Mouse (Mus musculus): ENCODE measurements around the gene Slc25a17.

Gene Slc25a17

GRCm38 (mm10) chr15:81355146-81355761 lies 5.4 kb downstream of the Slc25a17 start:
- in situ Hi-C loops (cut with MboI) = no loop called here

DNA sequence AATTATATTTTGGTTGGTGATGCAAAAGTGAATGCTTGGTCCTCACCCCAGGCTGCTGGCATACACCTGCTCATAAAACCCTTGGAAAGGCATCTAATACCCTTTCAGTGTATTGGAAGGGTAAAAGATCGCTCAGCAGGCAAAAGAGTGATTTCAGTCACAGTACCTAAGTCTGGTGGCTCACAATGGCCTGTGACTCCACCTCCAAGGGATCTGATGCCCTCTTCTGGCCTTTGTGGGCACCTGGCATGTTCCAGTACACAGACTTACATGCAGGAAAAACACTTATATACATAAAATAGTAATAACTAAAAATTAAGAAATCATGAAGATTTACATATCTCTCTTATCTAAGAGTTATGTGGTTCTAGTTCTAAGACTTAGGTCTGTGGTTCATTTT lies 8.0 kb downstream of the Slc25a17 start:
- in situ Hi-C loops (cut with MboI) = no loop called here

- in situ Hi-C loops (cut with MboI) = no loop called here
These were observed 10.2 kb downstream of the Slc25a17 start for GRCm38 (mm10) chr15:81350401-81350800.

GRCm38 (mm10) chr15:81348366-81348765 lies 12.2 kb downstream of the Slc25a17 start:
- in situ Hi-C loops (cut with MboI) = no loop called here

GRCm38 (mm10) chr15:81347466-81347865 lies 13.1 kb downstream of the Slc25a17 start:
- in situ Hi-C loops (cut with MboI) = no loop called here

- in situ Hi-C loops (cut with MboI) = no loop called here
These were observed 19.2 kb downstream of the Slc25a17 start for GRCm38 (mm10) chr15:81341426-81341825.

- in situ Hi-C loops (cut with MboI) = no loop called here
These were observed 21.5 kb downstream of the Slc25a17 start for GRCm38 (mm10) chr15:81339158-81339557.

DNA sequence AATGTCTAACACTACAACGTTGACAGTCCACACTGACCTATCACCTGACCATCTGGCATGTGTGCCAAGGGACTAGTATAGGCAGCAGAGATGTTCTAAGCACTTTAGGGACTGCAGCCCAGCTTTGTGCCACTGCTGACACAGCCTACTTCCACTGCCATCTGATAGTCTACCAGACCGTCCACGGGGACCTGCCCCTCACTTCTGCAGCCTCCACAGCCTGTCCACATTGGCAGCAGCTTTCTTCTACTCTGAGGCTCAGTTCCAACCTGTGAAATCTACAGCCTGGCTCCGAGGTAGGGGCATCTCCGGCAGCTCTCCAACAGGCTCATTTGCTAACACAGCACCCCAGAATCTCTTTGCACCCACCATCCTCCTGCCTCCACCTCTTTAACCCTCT lies 24.1 kb downstream of the Slc25a17 start:
- in situ Hi-C loops (cut with MboI) = no loop called here

DNA sequence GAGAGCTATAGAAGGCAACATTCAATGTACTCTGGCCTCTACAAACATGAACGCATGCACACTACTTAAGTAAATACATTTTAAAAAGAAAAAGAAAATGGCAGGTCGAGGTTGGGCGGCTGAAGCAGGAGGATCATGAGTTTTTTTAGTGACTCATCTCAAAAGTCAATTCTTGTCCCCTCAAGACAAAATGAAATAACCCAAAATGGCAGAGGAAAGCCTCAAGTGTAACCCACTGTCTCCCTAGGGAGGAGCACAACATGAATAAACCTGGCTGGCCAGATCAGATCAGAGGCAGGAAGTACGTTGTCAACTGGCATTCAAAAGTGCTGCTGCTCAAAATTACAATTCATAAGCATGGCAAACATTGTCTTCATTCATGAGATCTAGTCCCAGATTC lies 28.1 kb downstream of the Slc25a17 start:
- in situ Hi-C loops (cut with MboI) = no loop called here

DNA sequence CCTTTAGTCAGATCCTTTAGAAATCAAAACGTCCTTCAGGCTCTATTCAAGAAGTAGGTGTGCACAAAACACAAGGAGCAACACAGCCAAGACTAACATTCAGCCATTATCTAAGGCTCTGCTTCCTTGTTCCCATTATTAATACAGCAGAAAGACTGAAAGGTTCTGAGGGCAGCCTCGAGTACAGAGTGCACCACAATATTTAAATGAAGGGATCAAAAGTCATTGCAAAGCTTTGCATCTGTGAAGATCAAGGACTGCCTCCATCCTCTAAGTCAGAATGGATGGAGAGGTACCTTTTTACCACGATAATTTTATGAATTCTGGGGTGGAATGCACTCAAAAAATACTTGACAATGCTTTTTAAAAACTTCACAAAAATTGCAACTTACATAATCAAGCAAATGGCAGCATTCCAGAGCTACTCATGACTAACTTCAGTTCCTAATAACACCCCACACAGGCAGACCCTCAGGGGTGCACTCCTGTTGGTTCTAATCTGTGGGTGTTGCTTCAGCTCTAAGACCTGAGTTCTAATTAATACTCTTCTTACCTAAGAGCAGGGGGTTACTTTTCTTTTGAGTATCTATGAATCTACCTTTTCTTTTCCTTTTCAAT lies 29.7 kb downstream of the Slc25a17 start:
- in situ Hi-C loops (cut with MboI) = no loop called here

DNA sequence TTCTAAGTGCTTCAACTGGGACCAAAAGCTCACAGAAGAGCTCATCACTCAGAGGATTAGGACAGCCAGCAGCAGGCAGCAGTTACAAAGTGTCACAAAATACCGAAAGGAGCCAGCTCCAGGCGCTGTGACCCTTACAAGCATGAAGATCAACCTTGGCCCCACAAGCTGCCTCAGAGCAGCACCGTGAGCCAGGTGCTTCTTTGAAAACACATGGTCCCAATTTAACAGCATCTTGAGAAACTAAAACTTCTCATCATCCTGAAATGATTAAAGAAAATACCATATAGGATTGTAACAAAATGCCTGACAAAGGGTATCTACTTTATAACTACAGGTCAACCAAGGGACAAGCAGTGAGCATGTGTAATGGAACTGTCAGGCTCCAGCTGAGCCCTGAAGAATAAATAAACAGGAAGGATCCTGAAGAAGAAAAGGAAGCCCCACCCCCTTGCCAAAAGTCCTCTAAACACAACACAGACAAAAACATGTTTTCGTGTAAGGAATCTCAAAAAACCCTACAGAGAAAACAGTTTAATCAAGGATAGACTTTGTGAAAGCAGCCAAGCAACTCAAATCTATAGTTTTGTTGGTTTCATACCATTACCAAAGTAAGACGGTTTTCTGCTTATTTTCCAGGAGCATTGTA lies 30.8 kb downstream of the Slc25a17 start:
- in situ Hi-C loops (cut with MboI) = no loop called here

GRCm38 (mm10) chr15:81327501-81327900 lies 33.1 kb downstream of the Slc25a17 start:
- in situ Hi-C loops (cut with MboI) = no loop called here

DNA sequence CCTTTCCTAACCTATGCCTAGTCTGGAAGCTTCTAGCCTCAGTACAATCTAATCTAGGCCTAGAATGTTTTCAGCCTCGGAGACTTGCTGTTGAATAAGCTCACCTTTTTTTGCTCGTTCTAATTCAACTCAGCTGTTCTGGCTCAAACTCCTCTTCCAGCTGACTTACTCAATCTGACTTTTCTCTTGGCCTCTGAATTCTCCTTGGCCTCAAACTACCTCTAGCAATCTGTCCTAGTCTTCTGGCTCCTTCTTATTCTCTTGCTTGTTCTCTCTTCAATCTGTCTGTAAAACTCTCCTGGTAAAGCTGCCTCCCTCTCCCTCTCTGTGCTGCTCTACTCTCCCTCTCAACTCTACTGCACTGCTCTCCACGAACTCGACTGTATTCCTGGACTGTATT lies 35.6 kb downstream of the Slc25a17 start:
- in situ Hi-C loops (cut with MboI) = no loop called here

DNA sequence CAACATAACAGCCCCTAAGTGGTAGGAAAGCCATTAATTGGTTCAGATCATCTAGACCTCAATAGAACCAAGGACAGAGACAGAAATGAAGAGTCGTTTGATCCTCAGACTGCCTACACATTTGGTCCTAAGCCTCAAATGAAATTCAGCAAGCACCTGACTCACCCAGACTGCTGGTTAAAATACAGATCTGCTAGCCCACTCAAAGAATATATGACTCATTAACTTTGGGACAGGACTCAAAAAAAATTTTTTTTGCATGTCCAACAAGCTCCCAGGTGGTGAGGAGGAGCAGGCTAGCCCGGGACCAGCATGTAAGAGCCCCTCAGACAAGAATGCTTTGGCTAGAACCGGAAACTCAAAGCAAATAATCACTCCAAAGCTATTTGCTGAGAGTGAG lies 40.5 kb downstream of the Slc25a17 start:
- in situ Hi-C loops (cut with MboI) = no loop called here

- in situ Hi-C loops (cut with MboI) = no loop called here
These were observed 41.1 kb downstream of the Slc25a17 start for GRCm38 (mm10) chr15:81319462-81319861.

DNA sequence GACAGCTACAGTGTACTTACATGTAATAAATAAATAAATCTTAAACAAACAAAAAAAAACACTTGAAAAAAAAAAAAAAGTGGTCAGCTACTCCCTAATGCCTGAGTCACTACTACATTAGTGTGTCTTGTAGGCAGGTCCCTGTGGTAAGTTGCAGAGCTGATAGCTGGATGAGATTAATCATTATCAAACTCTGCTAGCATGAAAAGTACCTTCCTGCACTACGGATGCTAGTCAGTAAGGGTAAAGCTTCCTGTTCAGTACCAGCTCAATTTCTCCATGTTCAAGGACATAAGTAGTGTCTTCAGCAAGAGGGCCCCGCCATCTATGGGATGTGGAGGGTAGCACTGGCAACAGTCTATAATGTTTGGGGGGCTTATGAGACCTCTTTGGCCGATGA lies 46.7 kb downstream of the Slc25a17 start:
- in situ Hi-C loops (cut with MboI) = no loop called here

DNA sequence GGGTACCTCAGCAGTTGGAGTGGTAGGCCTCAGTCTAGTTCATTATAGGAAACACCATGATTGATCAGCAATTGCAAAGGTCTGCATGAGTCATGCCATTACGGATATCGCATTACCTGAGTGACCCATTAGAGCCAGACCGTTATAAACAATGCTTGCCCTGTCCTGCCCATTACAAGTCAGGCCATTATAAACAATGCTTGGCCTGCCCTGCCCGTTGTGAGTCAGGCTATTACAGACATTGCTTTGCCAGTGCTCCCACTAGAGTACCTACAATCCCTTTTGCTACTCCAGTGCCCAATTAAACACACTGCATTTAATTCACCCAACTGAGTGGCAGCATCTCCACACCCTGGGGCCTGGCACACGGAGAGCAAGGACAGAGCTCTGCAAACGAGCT lies 49.6 kb downstream of the Slc25a17 start:
- in situ Hi-C loops (cut with MboI) = no loop called here

DNA sequence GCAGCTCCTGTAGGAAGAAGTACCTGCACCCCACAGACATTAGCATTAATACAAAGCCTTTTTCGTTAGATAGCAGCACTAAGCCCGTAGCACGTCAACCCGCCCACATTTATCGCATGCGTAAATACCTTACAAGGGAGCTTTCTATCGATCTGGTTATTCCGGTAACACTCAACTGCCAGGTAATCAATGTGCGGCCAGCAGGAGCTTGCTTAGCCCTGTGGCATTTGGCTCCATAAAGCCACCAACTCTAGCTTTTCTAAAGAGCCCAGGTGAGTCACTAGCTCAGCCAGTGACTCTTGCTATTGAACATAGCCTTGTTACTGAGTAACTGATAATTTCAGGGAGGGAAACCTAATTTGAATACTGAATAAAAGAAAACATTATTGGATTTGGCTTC lies 50.3 kb downstream of the Slc25a17 start:
- in situ Hi-C loops (cut with MboI) = no loop called here

- in situ Hi-C loops (cut with MboI) = no loop called here
These were observed 52.6 kb downstream of the Slc25a17 start for GRCm38 (mm10) chr15:81308038-81308437.

DNA sequence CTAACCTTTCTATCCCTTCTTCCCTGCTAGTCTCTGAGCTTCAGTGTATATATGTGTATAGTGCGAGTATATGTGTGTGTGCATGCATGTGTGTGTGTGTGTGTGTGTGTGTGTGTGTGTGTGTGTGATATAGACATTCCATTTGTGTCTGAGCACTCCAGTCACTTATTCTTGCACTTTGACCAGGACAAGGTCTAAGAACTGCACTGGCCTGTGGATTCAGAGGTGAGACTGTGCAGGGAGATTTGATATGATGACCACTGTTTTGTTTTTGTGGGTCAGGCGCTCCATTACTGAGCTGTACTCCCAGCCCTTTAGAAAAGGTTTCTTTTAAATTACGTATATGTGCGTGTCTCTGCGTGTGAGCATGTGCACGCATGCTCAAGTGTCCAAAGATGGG lies 54.1 kb downstream of the Slc25a17 start:
- in situ Hi-C loops (cut with MboI) = no loop called here

DNA sequence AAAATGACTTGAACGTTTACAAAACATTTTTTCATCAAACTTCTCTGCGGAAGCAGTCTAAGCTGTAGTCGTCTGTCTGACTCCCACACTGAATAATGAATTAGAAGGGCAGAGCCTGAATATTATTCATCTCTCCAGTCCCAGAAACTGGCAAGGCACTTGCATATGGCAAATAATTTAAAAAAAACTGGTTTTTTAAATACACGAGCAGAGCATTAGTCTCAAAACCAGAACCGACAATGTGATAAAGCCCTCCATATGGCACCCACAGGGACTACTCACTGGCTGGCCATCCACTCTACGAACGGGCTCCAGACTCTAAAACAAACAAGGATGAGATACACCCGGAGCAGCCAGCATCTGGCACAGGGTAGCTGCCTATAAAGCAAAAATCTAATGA lies 55.6 kb downstream of the Slc25a17 start:
- in situ Hi-C loops (cut with MboI) = no loop called here

DNA sequence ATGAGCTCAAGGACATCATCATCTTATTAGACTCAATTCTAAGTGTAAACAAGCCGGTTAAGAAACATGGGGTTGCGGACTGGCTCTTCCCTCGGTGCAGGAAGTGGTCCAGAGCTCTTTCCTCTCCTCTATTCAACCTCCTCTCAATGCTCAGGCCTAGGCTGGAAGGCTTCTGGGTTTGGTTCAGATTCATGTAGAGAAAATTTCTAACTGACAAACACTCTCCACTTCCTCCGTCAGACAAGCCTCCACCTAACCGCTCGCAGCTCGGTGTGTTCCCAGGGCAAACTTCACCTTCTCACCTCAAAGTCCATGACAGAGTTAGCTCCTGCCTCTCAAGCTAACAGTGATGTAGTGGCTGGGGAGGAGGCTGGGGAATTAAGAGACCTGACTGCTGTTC lies 56.6 kb downstream of the Slc25a17 start:
- in situ Hi-C loops (cut with MboI) = no loop called here

DNA sequence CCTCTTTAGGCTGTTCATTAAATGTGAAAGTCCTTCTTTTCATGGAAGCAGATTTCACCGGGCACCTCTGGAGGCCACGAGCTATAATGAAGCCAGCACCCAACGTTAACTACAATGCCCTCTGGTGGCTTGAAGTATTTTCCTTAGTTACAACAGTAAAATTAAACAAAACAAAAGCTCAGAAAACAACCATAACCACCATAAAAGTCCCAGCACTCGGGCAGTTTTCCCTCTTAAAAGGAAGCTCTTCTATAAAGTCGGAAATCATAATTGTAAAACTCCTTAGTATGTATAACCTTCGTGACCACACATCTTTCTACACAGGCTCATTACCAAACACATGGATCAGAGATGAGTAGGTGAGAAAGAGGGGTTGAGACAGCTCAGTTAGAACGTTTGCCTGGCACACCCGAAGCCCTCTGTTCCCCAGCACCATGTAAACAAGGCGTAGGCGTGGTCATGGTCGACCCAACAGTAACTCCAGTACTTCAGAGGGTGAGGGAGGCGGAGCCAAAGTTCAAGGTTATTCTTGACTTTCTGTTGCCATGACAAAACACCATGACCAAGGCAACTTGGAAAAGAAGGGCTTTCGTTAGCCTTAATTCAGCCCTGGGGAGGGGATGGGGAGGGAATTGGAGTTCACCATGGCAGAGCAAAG lies 58.3 kb downstream of the Slc25a17 start:
- in situ Hi-C loops (cut with MboI) = no loop called here
